Mouse (Mus musculus) adrenal gland, adult (tissue): ENCODE measurements around the gene Cuedc1.

Experiments used
- DNase-seq, 2 experiments: peaks; one replicate each; pipeline ENCODE4 v3.0.0; 2022 to 2023; ENCODE audit warnings: low spot score in 1 of 2; ENCODE audit not compliant: inconsistent age in 2 of 2

The Cuedc1 gene

GRCm38 (mm10) chr11:88166471-88166870 is 68.6 kb downstream of the Cuedc1 start:
- no peak for DNase-seq

- no peak for DNase-seq
These were observed 70.8 kb downstream of the Cuedc1 start for GRCm38 (mm10) chr11:88168611-88169010.

- DNase-seq: no peak
These were observed 71.7 kb downstream of the Cuedc1 start for GRCm38 (mm10) chr11:88169531-88170040.

GRCm38 (mm10) chr11:88170606-88171005 is 72.7 kb downstream of the Cuedc1 start:
- no peak for DNase-seq

GRCm38 (mm10) chr11:88171876-88172442 is 74.1 kb downstream of the Cuedc1 start:
- DNase-seq: peak in 1 of 2 experiments; percentile 67

GRCm38 (mm10) chr11:88172601-88173325 is 74.9 kb downstream of the Cuedc1 start:
- DNase-seq: peak; percentile 71 to 84

- peak in 1 of 2 experiments; percentile 60 for DNase-seq
These were observed 75.6 kb downstream of the Cuedc1 start for GRCm38 (mm10) chr11:88173386-88174025.

GRCm38 (mm10) chr11:88180467-88180958 is 82.7 kb downstream of the Cuedc1 start:
- no peak for DNase-seq

GRCm38 (mm10) chr11:88180959-88181619 is 83.2 kb downstream of the Cuedc1 start:
- peak; percentile 95 to 96 for DNase-seq

GRCm38 (mm10) chr11:88184632-88185180 is 86.8 kb downstream of the Cuedc1 start:
- no peak for DNase-seq

GRCm38 (mm10) chr11:88186078-88186946 is 88.5 kb downstream of the Cuedc1 start:
- DNase-seq: no peak

GRCm38 (mm10) chr11:88186947-88187243 is 89.0 kb downstream of the Cuedc1 start:
- DNase-seq: peak in 1 of 2 experiments; percentile 65

- DNase-seq: peak; percentile 92 to 96
These were observed 89.7 kb downstream of the Cuedc1 start for GRCm38 (mm10) chr11:88187417-88188133.

GRCm38 (mm10) chr11:88188216-88188615 is 90.4 kb downstream of the Cuedc1 start:
- no peak for DNase-seq

GRCm38 (mm10) chr11:88188635-88189034 is 90.8 kb downstream of the Cuedc1 start:
- DNase-seq: no peak

- DNase-seq: no peak
These were observed 94.7 kb downstream of the Cuedc1 start for GRCm38 (mm10) chr11:88192595-88192994.

- DNase-seq: peak in 1 of 2 experiments; percentile 56
These were observed 95.4 kb downstream of the Cuedc1 start for GRCm38 (mm10) chr11:88193098-88193823.

- peak in 1 of 2 experiments; percentile 65 for DNase-seq
These were observed 96.2 kb downstream of the Cuedc1 start for GRCm38 (mm10) chr11:88193824-88194696.
